Mouse (Mus musculus): ENCODE measurements around the gene C8g.

C8g gene

GRCm38 (mm10) chr2:25501593-25502486, at the start of gene C8g:
TSS of gene C8g (minus strand) at chr2:25501719.
- DNase-seq = peak; percentile 73

- DNase-seq = peak; percentile 74
Measured at GRCm38 (mm10) chr2:25551186-25551585, 49.7 kb upstream of the C8g start.

DNA sequence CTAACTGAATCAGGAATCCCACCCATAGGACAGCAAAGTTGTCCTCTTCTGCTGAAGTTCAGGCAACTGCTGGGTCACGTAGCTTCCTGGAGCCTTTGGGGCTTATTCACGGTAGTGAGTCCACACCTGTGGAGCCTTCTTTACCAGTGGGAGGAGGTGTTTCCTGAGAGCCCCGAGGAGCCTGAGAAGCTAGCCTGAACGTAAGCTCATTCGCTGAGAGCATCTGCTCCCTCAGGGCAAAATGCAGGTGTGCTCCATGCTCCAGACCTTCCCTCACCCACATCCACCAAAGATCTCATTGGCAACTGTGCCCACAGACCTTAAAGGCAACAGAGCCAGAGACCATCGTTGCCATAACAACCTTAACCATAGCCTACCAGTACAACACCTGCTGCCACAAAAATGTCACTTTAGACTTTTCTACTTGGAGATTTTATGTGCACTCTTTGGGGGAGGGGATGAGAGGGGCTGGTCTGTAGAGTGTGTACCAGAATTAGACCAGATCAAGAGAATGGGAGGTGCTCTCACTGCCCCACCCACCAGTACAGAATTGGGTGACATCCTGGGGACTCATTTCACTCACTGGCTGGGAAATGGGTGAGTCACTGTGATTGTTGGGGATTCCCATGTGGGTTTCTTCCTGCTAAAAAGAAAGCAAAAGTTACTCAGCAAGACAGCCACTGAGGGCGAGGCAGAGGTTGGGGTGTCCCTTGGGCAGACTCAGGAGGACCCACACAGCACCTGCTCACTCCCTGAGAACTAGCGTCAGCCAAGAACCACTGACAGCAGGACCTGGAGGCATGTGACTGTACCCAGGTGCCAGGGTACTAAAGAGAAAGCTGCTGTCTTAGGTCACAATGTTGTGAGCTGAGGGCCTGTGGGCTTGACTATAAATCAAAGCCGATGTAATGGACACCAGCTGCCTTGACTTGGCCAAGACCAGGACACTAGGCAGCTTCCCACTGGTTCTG, 47.8 kb upstream of the C8g start:
- DNase-seq = peak; percentile 27

DNA sequence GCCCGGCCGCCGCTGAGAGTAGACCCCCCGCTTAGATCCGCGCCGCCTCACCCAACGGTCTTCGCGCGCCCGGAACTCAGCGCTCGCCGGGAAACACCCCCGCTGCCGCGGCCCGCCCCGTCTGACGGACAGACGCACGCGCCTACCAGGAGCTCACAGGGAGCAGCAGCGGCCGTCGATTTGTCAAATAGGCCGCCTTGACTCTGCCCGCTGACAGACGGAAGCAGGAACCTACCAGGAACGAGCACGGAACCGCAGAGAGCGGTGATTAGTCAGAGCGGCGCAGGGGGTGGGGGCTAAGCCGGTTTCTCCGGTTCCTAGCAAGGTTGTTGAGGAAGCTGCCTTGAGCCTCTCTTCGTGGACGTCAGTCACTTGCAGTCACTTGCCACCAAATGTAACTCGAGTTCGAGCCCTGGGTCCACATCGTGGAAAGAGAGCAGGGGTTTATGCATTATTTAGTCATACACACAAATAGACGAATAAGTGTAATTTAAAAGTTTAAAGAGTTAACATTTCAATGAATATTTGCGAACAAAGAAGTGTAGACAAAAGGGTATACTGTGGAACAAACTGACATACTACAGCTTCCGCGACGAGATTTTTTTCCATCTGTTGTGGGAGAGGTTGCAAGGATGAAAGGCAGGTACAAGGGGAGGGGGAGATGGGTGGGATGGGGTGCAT, 45.4 kb upstream of the C8g start, which contains the start of gene Traf2:
Gene Traf2 (minus strand): TSS at position 130 of the 681 bp plus-strand sequence.
- peak; percentile 98 for DNase-seq

- peak; percentile 37 for DNase-seq
Measured at GRCm38 (mm10) chr2:25545996-25546810, 44.7 kb upstream of the C8g start.

DNA sequence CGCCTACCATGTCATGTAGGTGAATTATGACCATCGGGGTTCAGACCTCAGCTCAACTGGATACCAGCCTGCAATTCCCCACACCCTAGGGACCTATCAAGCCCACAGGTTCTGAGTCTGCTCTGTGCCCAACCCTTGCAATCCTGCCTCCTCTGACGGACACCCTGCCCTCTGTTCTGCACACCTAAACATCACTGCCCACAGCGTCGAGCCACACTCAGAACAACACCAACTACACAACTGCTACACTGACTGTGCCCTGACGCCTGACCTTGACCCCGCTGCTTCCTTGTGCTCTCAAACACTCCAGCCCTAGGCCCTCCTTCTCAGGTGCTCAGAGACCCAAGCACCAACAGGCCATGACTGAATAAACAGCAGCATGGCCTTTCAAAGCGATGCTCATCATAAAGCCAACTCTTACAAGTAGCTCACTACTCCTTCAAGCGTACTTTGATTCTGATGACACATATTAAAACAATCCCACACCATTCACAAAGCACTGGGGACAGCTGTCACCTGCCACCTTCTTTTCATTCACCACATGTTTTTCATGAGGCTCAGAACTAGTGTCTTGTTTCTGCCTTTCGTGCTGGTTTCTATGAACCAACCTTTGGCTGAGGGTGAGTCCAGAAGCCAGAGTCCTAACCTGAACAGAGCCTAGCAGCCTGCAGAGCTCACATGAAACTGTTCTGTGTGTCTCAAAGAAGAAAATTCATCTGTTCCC, 40.3 kb upstream of the C8g start:
- no peak for DNase-seq

GRCm38 (mm10) chr2:25540541-25540948, 39.0 kb upstream of the C8g start:
- no peak for DNase-seq

GRCm38 (mm10) chr2:25536531-25536930, 35.0 kb upstream of the C8g start:
- no peak for DNase-seq

GRCm38 (mm10) chr2:25534866-25535182, 33.3 kb upstream of the C8g start:
- no peak for DNase-seq

DNA sequence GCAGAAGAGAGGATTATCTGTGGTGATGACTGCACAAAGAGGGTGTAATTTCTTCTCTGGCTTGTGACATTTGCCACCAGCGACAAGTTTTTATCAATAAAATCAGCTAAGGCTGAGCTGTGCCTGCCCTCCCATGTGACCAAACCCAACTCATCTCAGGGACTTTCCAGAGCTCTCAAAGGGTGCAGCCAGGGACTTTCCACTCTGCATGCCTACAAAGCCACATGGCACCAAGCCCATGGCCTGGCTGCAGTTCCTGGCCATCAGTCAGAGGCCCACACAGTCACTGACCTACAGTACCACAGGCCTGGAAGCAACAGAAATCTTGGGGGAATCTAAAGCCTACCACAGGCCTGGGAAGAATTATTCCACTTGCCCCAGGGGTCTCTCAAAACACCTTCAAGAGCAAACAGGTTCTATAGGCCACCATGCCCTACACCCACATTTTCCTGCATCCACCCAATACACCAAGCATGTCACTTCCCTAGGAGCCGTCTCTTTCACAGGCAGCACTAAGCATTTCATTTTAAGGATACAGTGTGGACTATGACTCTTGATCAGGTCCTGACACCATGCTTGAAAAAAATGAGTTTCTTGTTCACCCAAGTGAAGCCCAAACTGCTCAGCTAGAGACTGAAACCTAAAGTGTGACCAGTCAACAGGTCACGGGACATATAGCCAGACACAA, 32.8 kb upstream of the C8g start:
- peak; percentile 86 for DNase-seq

DNA sequence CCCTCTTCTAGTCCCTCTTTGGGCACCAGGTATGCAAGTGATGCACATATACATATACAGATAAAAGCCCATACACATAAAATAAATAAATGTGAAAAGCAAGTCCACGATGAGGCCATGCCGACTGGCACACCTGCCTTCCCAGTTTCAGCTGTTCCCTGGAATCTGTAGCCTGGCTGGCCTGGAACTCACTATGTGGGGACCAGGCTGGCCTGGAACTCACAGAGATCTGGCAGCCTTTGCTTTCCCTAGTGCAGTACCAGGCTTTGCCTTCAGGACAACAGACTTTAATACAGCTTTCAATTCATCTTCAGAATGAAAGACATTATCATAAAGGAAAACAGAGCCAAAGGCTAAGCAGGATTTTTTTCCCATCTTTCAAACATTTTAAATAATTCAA, 32.2 kb upstream of the C8g start:
- no peak for DNase-seq

DNA sequence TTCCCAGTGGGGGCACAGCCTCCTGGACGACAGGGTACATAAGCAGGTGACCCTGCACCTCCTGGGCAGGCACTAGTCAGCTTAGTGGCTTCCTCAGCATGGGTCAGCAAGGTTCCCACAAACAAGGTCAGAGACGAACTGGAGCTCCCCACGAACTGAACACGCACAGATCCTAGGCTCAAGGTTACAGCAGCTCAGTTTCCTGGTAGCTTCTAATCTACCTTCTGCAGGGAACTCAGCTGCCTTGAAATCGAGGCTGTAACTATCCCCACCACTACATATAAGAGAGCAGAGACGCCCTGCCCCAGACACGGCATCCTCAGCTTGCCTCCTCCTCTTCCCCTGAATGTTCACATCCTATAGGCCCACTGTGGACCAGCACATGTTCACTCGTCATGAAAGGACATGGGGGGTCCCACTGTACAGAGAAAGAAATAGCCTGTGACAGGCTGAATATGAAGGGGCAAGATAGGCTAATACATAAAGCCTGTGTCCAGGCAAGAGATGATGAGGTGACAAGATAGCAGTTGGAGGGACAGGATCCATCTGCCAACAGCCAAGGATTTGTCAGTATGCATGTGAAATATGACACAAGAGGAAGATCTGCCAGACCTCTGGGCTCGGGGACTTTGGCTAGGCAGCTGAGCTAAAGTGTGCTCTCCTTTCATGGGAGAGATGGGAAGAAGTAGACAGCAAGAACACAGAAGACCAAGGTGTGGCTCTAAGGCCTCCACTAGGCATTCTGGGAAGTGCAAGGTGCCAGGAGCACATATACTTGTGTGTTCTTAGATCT, 25.2 kb upstream of the C8g start:
- no peak for DNase-seq

DNA sequence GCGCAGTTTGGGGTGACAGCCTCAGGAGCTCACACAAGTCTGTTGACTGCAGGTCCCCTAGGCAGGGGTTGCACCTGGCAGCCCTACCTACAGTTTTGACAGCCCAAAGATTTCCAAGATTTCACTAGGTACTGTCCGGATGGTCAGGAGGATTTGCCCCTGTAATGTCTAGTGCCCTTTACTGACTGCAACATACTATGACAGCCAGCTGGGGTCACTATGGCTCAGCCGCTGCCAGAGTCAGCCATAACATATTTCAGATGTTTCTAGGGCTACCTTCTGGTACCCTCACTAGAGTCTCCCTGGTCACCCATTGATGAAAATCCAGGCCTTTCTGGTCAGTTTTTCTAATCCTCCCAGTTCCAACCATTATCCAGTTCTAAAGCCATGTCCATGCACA, 8.4 kb upstream of the C8g start:
- DNase-seq = no peak

DNA sequence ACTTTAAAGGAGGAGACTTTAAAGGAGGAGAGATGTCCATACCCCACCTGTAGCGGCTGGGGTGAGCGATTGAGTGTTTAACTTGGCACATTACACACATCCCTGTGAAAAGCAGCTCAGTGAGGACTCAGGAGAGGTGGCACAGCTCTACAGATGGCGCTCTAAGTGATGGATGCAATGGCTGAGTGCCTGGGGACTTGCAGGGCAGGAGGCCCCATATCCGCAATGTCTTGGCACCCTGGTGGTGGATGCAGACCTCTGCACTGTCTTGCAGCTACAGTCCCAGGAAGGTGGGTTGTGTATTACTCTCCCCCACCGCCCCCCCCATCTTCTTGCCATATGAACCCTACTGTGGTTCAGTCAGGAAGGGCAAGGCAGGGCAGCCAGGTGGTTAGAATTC, 5.4 kb upstream of the C8g start:
- DNase-seq = peak; percentile 31

DNA sequence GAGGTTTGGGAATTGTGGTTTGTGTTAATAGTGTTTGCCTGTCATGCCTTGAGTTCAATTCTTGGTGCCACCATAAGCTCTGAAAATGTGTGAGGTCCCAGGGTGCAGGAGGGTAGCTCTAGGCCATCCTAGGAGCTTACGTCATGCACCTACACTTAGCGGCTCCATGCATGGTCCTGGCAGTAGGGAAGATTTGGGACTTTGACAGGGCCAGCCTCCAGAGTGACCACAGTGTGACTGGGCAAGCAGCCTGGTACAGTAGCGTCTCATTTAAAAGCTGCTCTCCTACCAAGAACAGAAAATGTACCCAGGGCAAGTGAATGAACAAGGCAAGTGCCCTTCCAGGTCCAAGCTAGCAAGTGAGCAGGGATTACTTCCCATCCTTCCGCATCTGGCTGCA, 4.3 kb upstream of the C8g start:
- peak; percentile 47 for DNase-seq

DNA sequence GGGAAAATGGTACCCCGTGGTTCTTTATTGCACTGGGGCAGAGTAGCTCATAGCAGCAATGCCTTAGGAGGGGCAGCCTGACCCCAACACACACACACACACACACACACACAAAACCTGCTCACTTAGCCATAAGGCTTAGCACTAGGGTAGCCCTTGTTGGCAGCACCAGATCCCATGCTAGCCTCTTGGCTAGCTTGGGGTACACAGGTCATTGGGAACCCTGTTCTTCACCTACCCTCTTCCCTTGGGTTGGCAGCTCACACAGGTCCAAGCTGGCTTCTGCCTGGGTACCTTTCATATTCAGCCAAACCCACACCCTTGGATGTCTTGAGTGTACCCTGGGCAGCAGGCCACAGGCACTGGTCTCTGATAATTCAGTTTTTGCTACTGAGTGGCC, 3.5 kb upstream of the C8g start:
- peak; percentile 25 for DNase-seq

DNA sequence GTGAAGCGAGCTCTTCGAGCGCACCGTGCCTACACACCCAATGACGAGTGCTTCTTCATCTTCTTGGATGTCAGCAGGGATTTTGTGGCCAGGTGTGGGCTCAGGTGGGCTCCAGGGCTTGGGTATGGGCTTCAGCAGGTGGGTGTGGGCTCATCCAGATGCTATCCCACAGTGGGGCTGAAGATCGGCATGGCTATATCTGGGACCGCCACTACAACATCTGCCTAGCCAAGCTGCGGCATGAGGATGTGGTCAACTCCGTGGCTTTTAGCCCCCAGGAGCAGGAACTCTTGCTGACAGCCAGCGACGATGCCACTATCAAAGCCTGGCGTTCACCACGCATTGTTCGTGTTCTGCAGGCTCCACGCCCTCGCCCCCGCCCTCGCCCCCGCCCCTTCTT, 3.0 kb upstream of the C8g start:
- peak; percentile 31 for DNase-seq

- DNase-seq = peak; percentile 39
Measured at GRCm38 (mm10) chr2:25502726-25503125, 1.2 kb upstream of the C8g start.

- peak; percentile 90 for DNase-seq
Measured at GRCm38 (mm10) chr2:25500576-25501405, 728 bp downstream of the C8g start, which contains the start of gene Fbxw5. TSS of gene Fbxw5 (plus strand) at chr2:25500750.
